Mouse (Mus musculus) heart, embryonic 11.5 days (tissue): Measurements from ENCODE around the gene Gm20388. TPM values are rescaled to one million over a fixed set of nuclear protein-coding genes. Genes with fewer than 3 reads are reported as not detected.

Experiments
- ATAC-seq: fragments of 200-750 bp; cut with Nextera tagmentation; replicated peaks from 2 replicates; pipeline ENCODE4 v1.8.0; 2017; ENCODE audit warnings: moderate library complexity; ENCODE audit not compliant: insufficient number of reproducible peaks, low FRiP score, low TSS enrichment
- H3K27ac ChIP-seq: fragments of 300-500 bp; sonication (generic); 2 replicates; pipeline ENCODE4 v1.5.1; 2014; ENCODE audit warnings: mild to moderate bottlenecking, low read depth, low read length
- H3K27me3 ChIP-seq: fragments of 300-500 bp; sonication (generic); 2 replicates; pipeline ENCODE4 v1.6.1; 2014; ENCODE audit warnings: mild to moderate bottlenecking, low read length, mixed read lengths; ENCODE audit not compliant: control insufficient read depth, insufficient read depth
- H3K36me3 ChIP-seq: fragments of 300-500 bp; sonication (generic); 2 replicates; pipeline ENCODE4 v1.6.1; 2014; ENCODE audit warnings: mild to moderate bottlenecking, low read length, moderate library complexity, mixed read lengths; ENCODE audit not compliant: control insufficient read depth, insufficient read depth
- H3K4me1 ChIP-seq: fragments of 300-500 bp; sonication (generic); 2 replicates; pipeline ENCODE4 v1.6.1; 2014; ENCODE audit warnings: low read length; ENCODE audit not compliant: control insufficient read depth, insufficient read depth
- H3K4me2 ChIP-seq: fragments of 300-500 bp; sonication (generic); 2 replicates; pipeline ENCODE4 v1.6.1; 2014; ENCODE audit warnings: mild to moderate bottlenecking, moderate library complexity
- H3K4me3 ChIP-seq: fragments of 300-500 bp; sonication (generic); 2 replicates; pipeline ENCODE4 v1.5.1; 2014; ENCODE audit warnings: low read depth, low read length
- H3K9ac ChIP-seq: fragments of 300-500 bp; sonication (generic); 2 replicates; pipeline ENCODE4 v1.6.1; 2014; ENCODE audit warnings: mild to moderate bottlenecking, low read depth, low read length, moderate library complexity
- H3K9me3 ChIP-seq: fragments of 300-500 bp; sonication (generic); replicated peaks from 2 replicates; pipeline ENCODE4 v1.6.1; 2016; ENCODE audit warnings: low read length; ENCODE audit not compliant: control insufficient read depth
- WGBS: fragments of 180-500 bp; shearing (Covaris S2); extraction: QIAGEN DNeasy Blood & Tissue Kit; methylation state at CpG from one replicate; pipeline ENCODE4 v1.1.7; 2014; ENCODE audit not compliant: insufficient replicate concordance; 5-methylcytosine and 5-hydroxymethylcytosine counted together
- polyA plus RNA-seq: library from polyadenylated mRNA; unstranded; fragments of >200 nt; fragmentation: Nextera tagmentation; extraction: Ambion mirVana; gene quantifications from 2 replicates; pipeline ENCODE4 v1.2.1, GENCODE M21; 2014

The Gm20388 gene
- polyA plus RNA-seq, 1 experiment from 2014 or later, result 6.4 TPM

- H3K4me2 ChIP-seq, result peak overlapping the region; percentile 23
- H3K9ac ChIP-seq, result no peak overlapping the region
- WGBS, result 9% methylated on average over 12 of the region's 12 CpGs
- H3K27ac ChIP-seq, result no peak overlapping the region
- no peaks in the 10 kb centered on the region for H3K9me3 ChIP-seq
- H3K36me3 ChIP-seq, result no peaks in the 10 kb centered on the region
- peaks cover 18% of the 10 kb centered on the region for H3K4me1 ChIP-seq
- no peak for ATAC-seq
- H3K27me3 ChIP-seq, result peaks cover 5% of the 10 kb centered on the region; the same call in 1 of the 2 replicates
- H3K4me3 ChIP-seq, result no peak overlapping the region
Measured at GRCm38 (mm10) chr8:121391771-121392170, 1481.1 kb downstream of the Gm20388 start.

GRCm38 (mm10) chr8:121392482-121392881, 1481.8 kb downstream of the Gm20388 start:
- WGBS, result 44% methylated on average over 10 of the region's 10 CpGs
- Histone ChIP-seq H3K4me1 (peaks cover 18% of the 10 kb centered on the region), H3K9ac (no peak overlapping the region), H3K36me3 (no peaks in the 10 kb centered on the region), H3K27me3 (peaks cover 7% of the 10 kb centered on the region), H3K4me3 (no peak overlapping the region), H3K4me2 (no peak overlapping the region), H3K27ac (no peak overlapping the region), H3K9me3 (no peaks in the 10 kb centered on the region)
- no peak for ATAC-seq

GRCm38 (mm10) chr8:121393111-121393510, 1482.5 kb downstream of the Gm20388 start:
- peaks cover 7% of the 10 kb centered on the region for H3K27me3 ChIP-seq

GRCm38 (mm10) chr8:121394686-121395085, 1484.0 kb downstream of the Gm20388 start:
- 50% methylated on average over 5 of the region's 5 CpGs for WGBS
- Histone ChIP-seq H3K4me1 (peaks cover 18% of the 10 kb centered on the region), H3K27me3 (peaks cover 7% of the 10 kb centered on the region)

More at GRCm38 (mm10) chr8:121393111-121393510, 1482.5 kb downstream of the Gm20388 start:
- WGBS, result 8% methylated on average over 9 of the region's 9 CpGs
- H3K4me2 ChIP-seq, result 0 out of 2 replicates have a peak overlapping the region, but pooled peaks have one; percentile 4
- H3K4me3 ChIP-seq, result no peak overlapping the region
- H3K27ac ChIP-seq, result no peak overlapping the region
- ATAC-seq, result no peak
- no peak overlapping the region for H3K9ac ChIP-seq
- H3K9me3 ChIP-seq, result no peaks in the 10 kb centered on the region
- peaks cover 18% of the 10 kb centered on the region for H3K4me1 ChIP-seq
- H3K36me3 ChIP-seq, result no peaks in the 10 kb centered on the region

GRCm38 (mm10) chr8:121395316-121395715, 1484.7 kb downstream of the Gm20388 start:
- no peak overlapping the region for H3K9ac ChIP-seq
- H3K9me3 ChIP-seq, result no peaks in the 10 kb centered on the region
- H3K27ac ChIP-seq, result no peak overlapping the region
- peaks cover 7% of the 10 kb centered on the region for H3K27me3 ChIP-seq
- WGBS, result 41% methylated on average over 11 of the region's 11 CpGs
- H3K4me2 ChIP-seq, result no peak overlapping the region; the same call in 1 of the 2 replicates
- ATAC-seq, result no peak
- no peak overlapping the region for H3K4me3 ChIP-seq
- H3K4me1 ChIP-seq, result peaks cover 18% of the 10 kb centered on the region
- H3K36me3 ChIP-seq, result no peaks in the 10 kb centered on the region

More at GRCm38 (mm10) chr8:121394686-121395085, 1484.0 kb downstream of the Gm20388 start:
- Histone ChIP-seq H3K4me3 (no peak overlapping the region), H3K9ac (no peak overlapping the region), H3K4me2 (peak overlapping the region; percentile 50), H3K36me3 (no peaks in the 10 kb centered on the region), H3K9me3 (no peaks in the 10 kb centered on the region), H3K27ac (no peak overlapping the region)
- no peak for ATAC-seq

GRCm38 (mm10) chr8:121396151-121396550, 1485.5 kb downstream of the Gm20388 start:
- Histone ChIP-seq H3K36me3 (no peaks in the 10 kb centered on the region), H3K4me1 (peaks cover 12% of the 10 kb centered on the region; the same call in 1 of the 2 replicates), H3K27ac (no peak overlapping the region), H3K9me3 (no peaks in the 10 kb centered on the region), H3K27me3 (peaks cover 7% of the 10 kb centered on the region), H3K4me2 (peak overlapping the region; percentile 14; the same call in 1 of the 2 replicates), H3K4me3 (no peak overlapping the region), H3K9ac (no peak overlapping the region)
- 30% methylated on average over 11 of the region's 11 CpGs for WGBS
- ATAC-seq, result no peak

- no peak overlapping the region for H3K4me3 ChIP-seq
- H3K27ac ChIP-seq, result no peak overlapping the region
- peaks cover 8% of the 10 kb centered on the region; the same call in 1 of the 2 replicates for H3K4me1 ChIP-seq
- WGBS, result 66% methylated on average over 10 of the region's 10 CpGs
- H3K9me3 ChIP-seq, result no peaks in the 10 kb centered on the region
- ATAC-seq, result no peak
- no peaks in the 10 kb centered on the region for H3K36me3 ChIP-seq
- no peak overlapping the region for H3K9ac ChIP-seq
- peaks cover 7% of the 10 kb centered on the region for H3K27me3 ChIP-seq
- H3K4me2 ChIP-seq, result no peak overlapping the region
Measured at GRCm38 (mm10) chr8:121397201-121397698, 1486.6 kb downstream of the Gm20388 start.

- Histone ChIP-seq H3K4me1 (peaks cover 8% of the 10 kb centered on the region; the same call in 1 of the 2 replicates), H3K27ac (no peak overlapping the region), H3K4me3 (no peak overlapping the region), H3K4me2 (no peak overlapping the region), H3K9ac (no peak overlapping the region), H3K36me3 (no peaks in the 10 kb centered on the region), H3K9me3 (no peaks in the 10 kb centered on the region), H3K27me3 (peaks cover 7% of the 10 kb centered on the region)
- WGBS, result 62% methylated on average over 6 of the region's 6 CpGs
- no peak for ATAC-seq
Measured at GRCm38 (mm10) chr8:121398081-121398480, 1487.4 kb downstream of the Gm20388 start.

GRCm38 (mm10) chr8:121398724-121399123, 1488.1 kb downstream of the Gm20388 start:
- no peak for ATAC-seq
- 87% methylated on average over 20 of the region's 20 CpGs for WGBS
- no peak overlapping the region for H3K4me3 ChIP-seq
- H3K36me3 ChIP-seq, result no peaks in the 10 kb centered on the region
- no peak overlapping the region for H3K4me2 ChIP-seq
- H3K9ac ChIP-seq, result no peak overlapping the region
- peaks cover 5% of the 10 kb centered on the region for H3K27me3 ChIP-seq
- H3K27ac ChIP-seq, result no peak overlapping the region
- peaks cover 8% of the 10 kb centered on the region; the same call in 1 of the 2 replicates for H3K4me1 ChIP-seq
- no peaks in the 10 kb centered on the region for H3K9me3 ChIP-seq
